Mouse (Mus musculus): Measurements from ENCODE around the gene Zfhx2.

DNA sequence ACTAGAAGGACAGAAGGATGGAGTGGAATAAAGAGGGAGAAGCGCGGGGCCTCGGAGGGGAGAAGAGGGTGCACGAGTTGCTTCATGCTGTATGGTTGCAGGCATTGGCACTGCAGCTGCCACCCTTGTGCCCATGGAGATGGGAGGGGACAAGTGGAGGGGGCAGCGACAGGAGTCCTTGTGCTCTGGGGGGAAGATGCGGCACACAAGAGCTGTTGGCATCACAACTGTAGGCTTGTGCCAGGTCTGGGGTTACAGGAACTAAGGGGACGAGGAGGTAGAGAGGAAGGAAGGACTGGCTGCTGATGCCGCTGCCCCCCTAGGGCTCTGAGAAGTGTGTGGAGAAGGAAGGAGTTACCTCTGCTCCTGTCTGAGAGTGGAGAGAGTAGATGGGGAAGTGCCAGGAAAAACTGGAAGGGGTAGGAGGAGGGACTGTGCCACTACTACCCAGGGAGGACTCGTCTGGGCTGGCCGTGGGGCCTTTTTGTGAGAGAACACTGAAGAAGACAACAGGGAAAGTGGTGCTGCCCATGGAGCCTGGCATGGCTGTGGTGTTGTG is 37.9 kb downstream of the Zfhx2 start:
- no peak for TF ChIP-seq EP300 (IDR thresholded peaks at IDR 0.05; ENCODE audit: low read depth)
- TF ChIP-seq CTCF (IDR thresholded peaks at IDR 0.05; ENCODE audit: low read depth) = no peak

Data from heart, postnatal 0 days (tissue).